Mouse (Mus musculus) CH12.LX (cell line): ENCODE measurements around the gene Ppp2r2c.

ENCODE experiments used
- CHD1 ChIP-seq: IDR thresholded peaks from 2 replicates; pipeline ENCODE4 v1.6.1; 2012; ENCODE audit warnings: low read depth, low read length, improper control_type of control experiment, inconsistent platforms
- CTCF ChIP-seq, 2 experiments: IDR thresholded peaks in 1 of 2; conservative IDR thresholded peaks in 1 of 2; 2 replicates each; pipeline ENCODE4 v1.5.1; 2011 to 2012; ENCODE audit warnings: low read depth in 2 of 2, low read length in 2 of 2, improper control_type of control experiment in 1 of 2, inconsistent platforms in 1 of 2, mild to moderate bottlenecking in 1 of 2, moderate library complexity in 1 of 2
- EP300 ChIP-seq: IDR thresholded peaks from 2 replicates; pipeline ENCODE4 v1.6.1; 2011; ENCODE audit warnings: low read length, improper control_type of control experiment
- ETS1 ChIP-seq: conservative IDR thresholded peaks from 2 replicates; pipeline ENCODE4 v1.6.1; 2012; ENCODE audit warnings: low read depth, mild to moderate bottlenecking, inconsistent platforms, low read length, improper control_type of control experiment, moderate library complexity
- MAX ChIP-seq: IDR thresholded peaks from 2 replicates; pipeline ENCODE4 v1.6.1; 2011; ENCODE audit warnings: low read length, improper control_type of control experiment
- MEF2A ChIP-seq: IDR thresholded peaks from 2 replicates; pipeline ENCODE4 v1.6.1; 2014; ENCODE audit warnings: low read depth, mild to moderate bottlenecking, inconsistent platforms, low read length, improper control_type of control experiment, borderline replicate concordance
- MXI1 ChIP-seq: IDR thresholded peaks from 2 replicates; pipeline ENCODE4 v1.6.1; 2011; ENCODE audit warnings: mild to moderate bottlenecking, low read depth, low read length, improper control_type of control experiment
- TBP ChIP-seq: conservative IDR thresholded peaks from 2 replicates; pipeline ENCODE4 v1.6.1; 2011; ENCODE audit warnings: low read depth, low read length, improper control_type of control experiment

DNA sequence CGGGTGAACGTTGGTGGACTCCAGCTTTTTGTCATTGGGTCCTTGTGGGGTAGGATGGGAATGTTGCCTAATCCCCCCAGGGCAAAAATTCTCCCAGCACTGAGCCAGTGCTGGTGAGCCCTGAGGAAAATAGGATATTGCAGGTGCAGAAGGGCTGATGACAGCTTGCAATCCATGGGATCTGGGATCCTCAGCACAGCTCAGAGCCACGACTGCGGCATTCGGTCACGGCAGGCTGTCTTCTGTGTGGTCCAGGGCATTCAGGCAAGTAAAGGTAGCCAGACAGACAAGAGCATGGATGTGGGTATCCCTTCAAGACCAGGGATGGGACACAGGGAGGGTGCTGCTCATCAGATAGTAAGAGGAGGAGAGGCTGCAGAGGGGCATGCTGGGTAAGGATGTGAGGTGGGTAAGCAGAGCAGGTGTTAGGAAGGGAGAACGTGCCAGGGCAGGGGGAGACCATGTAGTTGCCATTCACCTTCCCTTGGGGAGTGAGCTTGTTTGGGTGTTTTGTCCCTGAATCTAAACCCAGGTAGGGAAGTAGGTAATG is 1.5 kb upstream of the Ppp2r2c start:
- TF ChIP-seq TBP (no peak), MAX (no peak), CTCF (conservative IDR thresholded peaks at IDR 0.05 in 1 of 2, IDR thresholded peaks at IDR 0.05 in 1 of 2; ENCODE audit: low read depth in 2 of 2, low read length in 2 of 2) (no peak), MEF2A (no peak), MXI1 (no peak), CHD1 (no peak), ETS1 (no peak), EP300 (no peak)
